Mouse (Mus musculus): ENCODE results near the gene Glb1l2.

GRCm38 (mm10) chr9:26742817-26743216 lies 63.5 kb downstream of the Glb1l2 start:
- TF ChIP-seq USF1 (IDR thresholded peaks at IDR 0.05; ENCODE audit: low read depth, low read length) (no peak), SMC3 (IDR thresholded peaks at IDR 0.05; ENCODE audit: low read depth, low read length) (no peak), JUN (IDR thresholded peaks at IDR 0.05; ENCODE audit: insufficient read depth, low read depth, low read length) (no peak), CTCF (conservative IDR thresholded peaks at IDR 0.05 in 1 of 2, IDR thresholded peaks at IDR 0.05 in 1 of 2; ENCODE audit: low read depth in 2 of 2, low read length in 2 of 2) (no peak), ETS1 (conservative IDR thresholded peaks at IDR 0.05; ENCODE audit: low read depth, low read length) (no peak), ZC3H11A (IDR thresholded peaks at IDR 0.05; ENCODE audit: low read depth, low read length) (no peak), POLR2A (IDR thresholded peaks at IDR 0.05; ENCODE audit: low read depth, low read length) (no peak), POLR2AphosphoS2 (IDR thresholded peaks at IDR 0.05; ENCODE audit: low read depth, low read length) (no peak), MXI1 (IDR thresholded peaks at IDR 0.05; ENCODE audit: low read depth, low read length) (no peak), EP300 (IDR thresholded peaks at IDR 0.05; ENCODE audit: low read length) (no peak), CHD1 (IDR thresholded peaks at IDR 0.05; ENCODE audit: low read depth, low read length) (no peak), PAX5 (IDR thresholded peaks at IDR 0.05; ENCODE audit: low read length) (no peak)
